Mouse (Mus musculus) bone marrow, adult 2 months (tissue): ENCODE results near the gene Sept1.

ENCODE experiments used
- CTCF ChIP-seq: fragments of 200-500 bp; IDR thresholded peaks from 2 replicates; pipeline ENCODE4 v1.5.1; 2011; ENCODE audit warnings: low read length, control low read depth; ENCODE audit not compliant: control insufficient read depth, insufficient read depth
- POLR2A ChIP-seq: fragments of 200-500 bp; IDR thresholded peaks from 2 replicates; pipeline ENCODE4 v1.6.1; 2011; ENCODE audit warnings: low read depth, mild to moderate bottlenecking, control low read depth, low read length, borderline replicate concordance; ENCODE audit not compliant: control insufficient read depth

DNA sequence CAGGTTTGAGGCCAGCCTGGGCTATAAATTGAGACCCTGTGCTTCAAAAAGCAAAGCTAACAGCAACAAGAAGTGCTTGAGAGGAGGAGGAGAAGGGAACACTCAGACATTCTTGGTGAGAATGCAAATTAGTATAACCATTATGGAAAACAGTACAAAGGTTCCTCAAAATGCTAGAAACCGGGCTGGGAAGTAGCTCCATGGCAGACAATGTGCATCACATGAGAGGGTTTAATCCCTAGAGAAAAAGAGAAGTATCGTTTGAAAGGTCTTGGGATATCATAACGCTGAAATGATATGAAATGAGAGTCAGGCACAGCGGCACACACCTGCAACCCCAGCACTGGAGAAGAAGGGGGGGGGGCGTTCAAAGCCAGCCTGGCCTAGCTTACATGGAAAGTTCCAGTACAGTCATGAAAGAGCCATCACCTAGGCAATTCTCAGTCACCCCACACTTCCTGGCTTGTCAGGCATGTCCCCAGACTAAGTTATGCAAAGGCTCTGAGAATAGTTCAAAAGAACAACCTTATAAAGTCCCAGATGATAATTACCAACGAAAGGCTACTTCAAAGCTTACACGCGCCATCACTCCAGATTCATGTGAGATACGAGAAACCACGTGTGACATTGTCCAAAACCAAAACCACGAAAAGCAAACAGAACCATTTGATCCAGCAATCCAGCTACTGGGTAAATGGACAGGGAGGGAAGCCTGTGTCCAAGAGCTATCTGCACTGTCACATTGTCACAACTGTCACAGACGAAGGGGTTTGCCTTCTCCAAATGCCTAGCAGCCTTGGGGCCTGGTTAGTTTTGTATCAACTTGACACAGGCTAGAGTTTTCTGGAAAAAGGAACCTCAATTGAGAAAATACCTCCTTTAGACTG is 67.1 kb downstream of the Sept1 start:
- TF ChIP-seq CTCF (no peak), POLR2A (no peak)
